Mouse (Mus musculus) CH12F3 (cell line): ENCODE results near the gene Ina.

Experiments used
- in situ Hi-C: fragments of 300-500 bp; cut with MboI; formaldehyde crosslinking; loops from 2 replicates; pipeline ENCODE4 v1.14.3; 2020; ENCODE audit warnings: low sequenced_read_pairs

Ina gene

DNA sequence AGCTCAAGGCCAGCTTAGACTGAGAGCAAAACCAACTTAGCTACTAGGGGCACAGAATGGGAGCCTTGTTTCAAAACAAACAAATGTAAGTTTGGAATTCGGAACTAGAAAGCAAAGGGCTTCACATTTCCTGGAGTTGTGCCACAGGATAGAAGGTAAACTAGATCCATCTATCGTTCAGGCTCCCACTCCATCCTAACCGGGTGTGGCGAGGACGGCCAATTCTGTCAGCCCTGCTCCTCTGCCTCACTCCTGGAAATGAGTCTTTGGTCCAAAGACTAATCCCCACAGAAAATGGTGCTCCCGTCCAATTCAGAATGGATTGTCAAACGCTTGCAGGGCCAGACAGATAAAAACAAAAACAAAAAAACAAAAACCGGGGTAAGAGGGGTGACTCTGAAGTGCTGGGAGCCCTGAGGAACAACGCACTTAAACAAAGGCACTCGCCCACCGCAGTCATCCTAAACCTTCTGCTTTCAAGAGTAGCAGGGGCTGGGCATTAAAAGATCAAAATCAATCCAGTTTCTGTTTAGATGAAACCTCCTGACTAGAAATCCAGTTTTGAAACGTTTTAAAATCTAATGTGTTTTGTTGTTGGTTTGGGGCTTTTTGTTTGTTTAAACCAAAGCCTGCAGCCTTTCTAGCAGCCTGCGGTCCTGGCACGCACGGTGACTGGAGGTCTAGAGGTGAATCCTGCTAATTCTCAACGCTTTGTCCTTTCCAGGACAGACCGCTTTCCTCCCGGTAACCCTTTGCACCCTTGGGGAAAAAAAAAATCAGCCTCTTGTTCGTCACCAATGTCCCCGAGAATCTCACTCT is 949 bp upstream of the Ina start:
- in situ Hi-C loops: no loop called here

DNA sequence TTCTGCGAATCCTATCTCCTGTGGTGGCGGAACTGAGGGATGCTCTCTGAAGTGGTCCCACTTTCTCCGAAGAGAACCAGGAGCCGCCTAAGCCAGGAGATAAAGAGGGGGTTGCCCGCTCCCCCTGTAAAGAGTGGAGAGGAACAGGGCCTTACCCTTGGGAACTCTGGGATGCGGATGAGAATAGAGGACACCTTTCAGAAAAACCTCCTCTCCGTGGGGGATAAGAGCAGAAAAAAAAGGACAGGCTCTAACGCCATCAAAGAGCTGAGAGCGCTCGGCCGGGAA is 395 bp upstream of the Ina start:
- in situ Hi-C loops: no loop called here

DNA sequence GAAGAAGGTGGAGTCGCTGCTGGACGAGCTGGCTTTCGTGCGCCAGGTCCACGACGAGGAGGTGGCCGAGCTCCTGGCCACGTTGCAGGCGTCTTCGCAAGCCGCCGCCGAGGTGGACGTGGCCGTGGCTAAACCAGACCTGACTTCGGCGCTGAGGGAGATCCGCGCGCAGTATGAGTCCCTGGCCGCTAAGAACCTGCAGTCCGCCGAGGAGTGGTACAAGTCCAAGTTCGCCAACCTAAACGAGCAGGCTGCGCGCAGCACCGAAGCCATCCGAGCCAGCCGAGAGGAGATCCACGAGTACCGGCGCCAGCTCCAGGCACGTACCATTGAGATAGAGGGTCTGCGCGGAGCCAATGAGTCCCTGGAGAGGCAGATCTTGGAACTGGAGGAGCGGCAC is 898 bp downstream of the Ina start:
- in situ Hi-C loops: no loop called here

DNA sequence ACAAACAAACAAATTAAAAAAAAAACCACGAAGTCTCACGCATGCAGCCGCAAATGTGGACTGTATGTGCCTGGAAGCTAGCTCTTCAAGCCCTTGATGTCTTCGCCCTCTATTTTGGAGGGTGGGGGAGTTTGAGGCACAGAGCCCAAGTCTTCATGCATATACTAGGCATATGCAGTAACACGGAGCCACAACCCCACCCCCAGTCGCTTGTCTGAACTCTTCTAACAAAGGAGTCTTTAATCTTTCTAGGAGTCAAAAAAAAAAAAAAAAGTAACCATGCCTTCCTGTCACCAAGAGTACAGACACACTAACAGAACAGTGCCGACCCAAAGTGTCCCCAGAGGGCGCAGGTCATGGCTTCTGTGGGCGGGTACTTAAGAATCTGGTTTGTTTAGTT is 1.5 kb downstream of the Ina start:
- in situ Hi-C loops: no loop called here

DNA sequence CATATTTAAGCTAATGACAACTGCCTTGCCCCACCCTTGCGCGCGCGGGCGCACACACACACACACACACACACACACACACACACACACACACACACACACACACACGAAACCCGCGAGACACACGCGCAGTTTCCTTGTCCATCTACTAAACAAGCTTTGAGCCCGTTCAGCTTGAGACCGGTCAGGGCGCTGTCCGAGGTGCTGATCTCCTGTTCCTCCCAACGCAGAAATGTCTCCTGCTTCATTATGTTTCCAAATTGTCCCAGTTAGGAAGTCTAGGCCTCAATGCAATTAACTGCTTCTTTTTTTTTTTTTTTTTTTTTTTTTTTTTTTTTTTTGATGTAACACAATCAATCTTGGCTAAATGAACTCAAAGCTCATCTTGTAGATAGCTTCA is 2.0 kb downstream of the Ina start:
- in situ Hi-C loops: no loop called here

DNA sequence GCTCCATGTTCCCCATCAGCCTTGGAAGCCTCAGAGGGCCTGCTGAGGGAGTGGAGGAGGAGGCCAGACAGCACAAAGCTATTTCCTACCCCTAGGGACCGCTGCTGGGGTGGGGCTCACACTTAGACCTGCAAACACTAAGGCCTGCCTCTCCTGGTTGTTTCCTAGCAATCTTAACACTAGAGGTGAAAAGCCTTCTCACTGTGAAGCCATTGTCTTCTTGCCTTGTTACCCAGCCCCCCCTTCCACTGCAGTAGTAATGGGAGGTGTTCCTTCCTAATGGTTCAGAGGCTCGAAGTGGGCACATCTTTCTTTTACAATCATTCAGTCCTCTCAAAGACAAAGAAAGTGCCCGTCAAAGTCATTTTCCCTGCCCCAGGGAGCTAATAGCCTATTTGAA is 3.3 kb downstream of the Ina start:
- in situ Hi-C loops: no loop called here

DNA sequence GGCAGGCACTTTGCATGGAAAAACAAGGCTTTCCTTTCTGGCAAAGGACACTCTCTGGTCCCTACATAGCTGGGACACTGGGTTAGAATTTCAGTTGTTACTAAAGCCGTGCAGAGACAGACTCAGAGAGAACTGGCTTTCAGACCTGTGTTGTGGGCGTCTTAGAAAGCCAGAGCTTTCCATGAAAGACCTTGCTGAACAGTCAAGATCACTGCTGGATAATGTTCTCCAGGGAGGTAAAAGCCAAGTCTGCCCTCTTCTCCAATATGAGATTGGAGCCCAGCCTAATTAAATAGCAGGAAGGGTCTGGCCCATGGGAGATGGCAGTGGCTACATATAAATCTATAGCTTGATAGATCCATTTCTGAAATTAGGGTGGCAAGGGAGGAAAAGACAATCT is 3.8 kb downstream of the Ina start:
- in situ Hi-C loops: no loop called here

DNA sequence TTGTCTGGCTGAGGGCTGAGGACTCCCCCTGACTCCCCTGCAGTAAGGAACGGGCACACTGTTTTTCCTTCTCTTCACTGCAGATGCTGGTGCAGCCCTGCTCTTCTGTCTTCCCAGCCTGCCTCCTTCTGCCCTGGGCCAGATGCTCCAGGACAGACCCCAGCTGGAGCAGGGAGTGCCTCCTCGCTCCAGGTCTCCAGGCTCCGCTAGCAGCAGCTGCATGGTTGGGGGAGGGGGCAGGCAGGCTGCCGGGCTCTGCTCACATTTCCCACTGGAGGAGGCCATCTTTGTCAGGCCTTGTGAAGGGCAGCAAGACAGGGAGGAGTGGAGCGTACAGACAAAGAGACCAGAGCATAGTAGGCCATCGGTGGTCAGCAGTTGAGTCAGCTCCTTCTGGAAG is 4.8 kb downstream of the Ina start:
- in situ Hi-C loops: no loop called here

DNA sequence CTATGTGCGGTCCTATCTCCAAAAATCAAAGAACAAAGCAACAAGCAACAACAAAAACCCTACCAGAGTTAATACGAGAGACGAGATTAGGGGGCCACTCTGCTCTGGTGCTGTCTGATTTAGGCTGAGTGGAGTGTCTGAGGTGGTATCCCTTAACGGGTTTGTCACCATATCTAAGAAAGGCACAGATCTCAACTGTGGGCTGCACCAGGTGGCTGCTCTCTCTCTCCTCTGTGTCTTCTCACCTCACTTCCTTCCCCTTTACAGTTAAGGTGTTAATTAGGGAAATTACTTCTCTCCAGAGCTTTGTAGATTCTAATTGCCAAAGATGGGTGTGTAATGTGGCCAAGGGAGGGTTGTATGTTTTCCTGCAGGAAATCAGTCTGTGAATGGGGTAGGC is 8.2 kb downstream of the Ina start:
- in situ Hi-C loops: no loop called here

DNA sequence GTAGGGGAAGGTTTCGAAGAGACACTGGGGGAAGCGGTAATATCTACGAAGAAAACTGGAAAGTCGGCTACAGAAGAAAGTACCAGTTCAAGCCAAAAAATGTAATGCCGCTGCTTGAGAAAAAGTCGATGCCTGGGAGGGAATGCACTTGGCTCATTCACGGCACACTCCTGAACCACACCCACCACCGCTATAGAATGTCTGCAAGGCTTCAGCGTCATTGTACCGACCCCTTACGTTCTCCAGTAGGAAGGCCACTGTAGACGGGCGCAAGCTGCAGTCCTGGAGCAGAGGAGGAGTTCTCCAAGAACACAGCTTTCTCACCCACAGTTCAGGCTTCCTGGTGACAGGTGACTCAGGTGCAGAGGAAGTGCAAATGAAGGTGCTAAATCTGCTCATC is 9.0 kb downstream of the Ina start:
- in situ Hi-C loops: no loop called here

DNA sequence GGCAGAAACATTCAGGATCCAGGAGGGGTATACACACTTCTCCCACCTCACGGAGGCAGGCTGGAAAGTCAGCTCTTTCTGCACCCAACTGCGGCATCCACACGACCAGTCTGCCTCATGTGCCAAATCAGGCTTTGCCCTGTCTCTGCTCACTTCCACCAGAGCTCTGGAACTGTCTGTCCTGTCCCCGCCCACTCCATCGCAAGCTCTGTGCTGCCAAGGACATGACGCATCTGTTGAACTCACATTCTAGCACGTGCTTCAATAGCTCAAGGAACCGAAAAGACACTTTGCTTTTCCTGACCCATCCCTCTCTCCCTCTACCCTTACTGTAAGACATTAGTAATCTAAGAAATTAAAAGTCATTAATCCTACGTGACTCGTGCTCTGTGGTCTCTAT is 10.5 kb downstream of the Ina start:
- in situ Hi-C loops: no loop called here

DNA sequence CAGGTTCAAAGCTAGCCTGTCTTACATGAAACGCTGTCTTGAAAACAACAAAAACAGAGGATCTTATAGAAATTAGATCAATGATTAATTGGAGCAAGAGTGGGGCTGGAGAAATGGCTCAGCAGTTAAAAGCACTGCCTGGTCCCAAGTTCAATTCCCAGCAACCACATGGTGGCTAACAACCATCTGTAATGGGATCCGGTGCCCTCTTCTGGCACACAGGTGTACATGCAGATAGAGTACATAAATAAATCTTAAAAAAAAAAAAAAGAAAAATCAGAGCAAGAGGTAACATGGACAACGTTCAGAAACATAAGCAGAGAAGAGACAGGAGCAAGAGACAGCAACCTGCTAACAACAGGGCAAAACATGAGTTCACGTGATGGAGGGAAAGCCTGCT is 12.0 kb downstream of the Ina start:
- in situ Hi-C loops: no loop called here

DNA sequence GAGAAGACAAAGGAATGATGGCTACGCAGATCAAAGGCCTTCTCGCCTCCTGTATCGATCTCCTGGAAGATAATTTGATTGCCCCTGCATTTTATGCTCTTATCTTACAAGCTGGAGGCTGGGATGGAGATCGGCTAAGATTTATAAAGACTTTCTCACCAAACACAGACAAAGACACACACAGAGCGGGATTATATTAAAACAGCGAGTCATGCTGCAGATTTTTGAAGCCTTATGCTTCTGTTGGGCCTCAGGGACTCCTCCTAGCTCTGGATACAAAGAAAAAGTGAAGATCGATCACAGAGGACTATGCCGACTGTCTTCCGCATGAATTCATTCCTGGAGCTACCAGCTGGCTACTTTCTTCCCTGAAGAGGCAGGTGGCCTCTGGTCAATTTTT is 15.3 kb downstream of the Ina start:
- in situ Hi-C loops: no loop called here

DNA sequence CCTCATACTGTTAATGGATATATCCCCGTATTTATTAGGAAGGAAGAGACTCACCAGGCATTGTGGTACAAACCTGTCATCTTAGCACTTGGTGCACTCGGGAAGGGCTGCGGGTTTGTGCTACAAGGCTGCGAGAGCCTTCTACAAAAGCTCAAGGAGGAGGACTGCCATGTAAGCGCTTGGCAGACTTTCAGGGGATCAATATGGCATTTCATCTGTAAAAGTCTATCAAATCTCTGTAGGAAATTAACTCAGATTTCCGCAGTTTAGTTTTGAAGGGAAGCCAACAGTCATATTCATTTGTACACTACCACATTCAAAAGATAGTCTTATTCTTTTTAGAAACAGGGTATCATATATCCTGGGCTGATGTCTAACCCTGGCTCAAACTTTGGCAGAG is 17.3 kb downstream of the Ina start:
- in situ Hi-C loops: no loop called here

DNA sequence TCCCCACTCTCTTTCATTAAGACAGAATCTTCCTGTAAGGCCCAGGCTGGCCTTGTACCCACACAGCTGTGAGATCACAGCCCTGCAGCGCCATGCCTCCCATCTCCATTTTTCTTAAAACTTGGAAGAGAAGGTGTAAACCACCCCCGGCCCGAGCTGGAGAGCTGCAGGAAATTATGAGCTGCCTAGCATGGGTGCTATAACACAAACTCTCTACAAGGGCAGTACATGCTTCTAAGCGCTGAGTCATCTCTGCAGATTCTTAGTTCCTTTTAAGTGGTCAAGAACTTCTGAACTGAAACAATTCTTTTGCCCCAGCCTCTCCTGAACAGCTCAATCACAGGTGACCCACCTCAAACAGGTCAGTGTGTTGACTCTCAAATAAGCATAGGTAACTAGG is 20.4 kb downstream of the Ina start:
- in situ Hi-C loops: no loop called here

DNA sequence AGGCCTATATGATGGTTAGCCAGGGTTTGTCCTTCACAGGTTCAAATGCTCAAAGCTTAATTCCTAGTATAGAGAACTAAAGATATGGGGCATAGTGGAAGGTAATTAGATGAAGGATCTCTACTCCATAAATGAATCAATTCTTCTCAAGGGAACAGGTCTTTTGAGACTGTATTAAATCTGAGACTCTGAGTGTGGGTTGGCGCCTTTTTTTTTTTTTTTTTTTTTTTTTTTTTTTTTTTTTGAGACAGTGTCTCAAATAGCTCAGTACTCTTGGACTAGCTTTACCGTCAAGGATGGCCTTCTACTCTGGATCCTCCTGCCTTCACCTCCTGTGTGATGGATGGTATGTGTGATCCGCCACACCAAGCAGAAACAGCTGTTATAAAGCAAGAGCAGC is 22.1 kb downstream of the Ina start:
- in situ Hi-C loops: no loop called here

DNA sequence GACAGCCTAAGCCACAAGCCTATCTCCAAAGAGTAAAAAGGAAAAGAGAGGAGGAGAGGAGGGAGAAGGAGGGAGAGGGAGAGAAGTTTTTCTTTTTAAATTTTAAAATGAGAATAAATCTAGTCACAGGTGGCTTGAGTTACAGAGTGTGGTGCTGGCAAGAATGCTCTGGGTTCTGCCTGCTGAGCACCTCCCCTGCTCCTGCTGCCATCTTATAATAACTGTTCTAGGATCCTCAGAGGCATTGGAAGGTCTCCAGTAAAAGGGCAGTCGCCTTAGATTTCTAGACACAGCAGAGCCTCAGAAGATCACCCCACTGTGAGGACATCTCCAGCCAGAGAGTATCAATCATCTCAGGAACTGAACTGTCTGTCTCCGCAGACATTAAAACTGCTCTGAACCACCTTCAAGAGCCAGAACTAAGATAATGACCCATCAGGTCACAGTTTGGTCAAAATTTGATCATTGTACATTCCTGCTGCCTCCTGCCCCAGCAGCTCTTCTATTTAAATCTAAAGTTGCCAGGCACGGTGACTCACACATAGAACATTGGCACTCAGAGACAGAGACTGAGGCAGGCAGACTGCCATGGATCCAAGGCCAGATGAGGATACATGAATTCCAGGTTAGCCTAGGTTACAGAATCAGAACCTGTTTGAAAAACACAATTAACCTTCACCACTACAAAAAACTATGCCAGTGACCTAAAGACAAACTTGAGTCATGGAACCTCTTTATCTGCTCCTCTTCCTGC is 26.4 kb downstream of the Ina start:
- in situ Hi-C loops: no loop called here

DNA sequence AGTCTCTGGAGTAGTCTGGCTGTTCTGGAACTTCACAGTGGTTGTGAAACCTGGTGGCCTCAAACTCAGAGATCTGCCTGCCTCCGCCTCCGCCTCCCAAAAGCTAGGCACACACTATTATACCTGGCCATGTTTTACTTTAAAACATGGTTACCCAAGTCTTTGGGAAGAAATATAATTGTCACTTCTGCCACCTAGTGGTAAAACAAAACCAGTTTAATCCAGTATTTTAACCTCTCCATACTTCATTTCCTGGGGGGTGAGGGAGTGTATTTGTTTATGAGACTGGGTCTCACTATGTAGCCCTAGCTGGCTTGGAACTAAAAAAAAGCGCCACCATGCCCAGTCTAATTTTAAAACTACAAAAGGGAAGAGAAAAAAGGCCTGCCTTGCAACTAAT is 29.1 kb downstream of the Ina start:
- in situ Hi-C loops: no loop called here

DNA sequence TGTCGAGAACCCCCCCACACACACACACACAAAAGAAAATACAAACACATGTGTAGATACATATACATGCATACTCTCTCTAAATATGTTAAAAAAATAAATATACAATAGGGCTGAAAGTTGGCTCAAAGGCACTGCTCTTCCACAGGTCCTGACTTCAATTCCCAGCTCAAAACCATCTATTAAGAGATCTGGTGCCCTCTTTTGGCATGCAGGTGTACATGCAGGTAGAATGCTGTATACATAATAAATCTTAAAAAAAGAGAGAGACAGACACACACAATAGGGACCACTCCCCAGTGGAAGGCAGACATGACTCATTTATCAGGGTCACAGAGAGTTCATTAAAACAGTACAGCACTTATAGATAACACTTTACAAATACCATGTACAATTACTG is 31.8 kb downstream of the Ina start:
- in situ Hi-C loops: no loop called here

DNA sequence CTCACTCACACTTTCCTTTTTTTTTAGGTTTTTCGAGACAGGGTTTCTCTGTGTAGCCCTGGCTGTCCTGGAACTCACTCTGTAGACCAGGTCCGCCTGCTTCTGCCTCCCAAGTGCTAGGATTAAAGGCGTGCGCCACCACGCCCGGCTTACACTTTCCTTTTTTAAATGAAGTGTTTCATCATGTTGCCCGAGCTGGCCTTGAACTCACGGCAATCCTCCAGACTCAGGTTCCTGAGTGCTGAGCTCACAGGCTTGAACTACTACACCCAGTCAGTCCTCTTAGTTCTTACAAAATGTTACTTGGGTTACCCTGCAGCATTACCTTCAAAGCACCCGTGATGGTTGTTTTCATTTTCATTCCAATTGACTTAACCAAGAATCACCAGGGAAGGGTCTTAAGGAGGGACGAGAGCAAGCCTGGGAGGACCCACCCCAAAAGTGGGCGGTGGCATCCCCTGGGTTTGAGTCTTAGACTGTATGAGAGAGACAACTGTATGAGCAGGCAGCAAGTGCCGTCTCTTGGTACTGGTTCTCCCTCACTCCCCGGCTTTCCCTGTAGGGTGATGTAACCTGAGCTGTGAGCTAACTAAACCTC is 32.8 kb downstream of the Ina start:
- in situ Hi-C loops: no loop called here

DNA sequence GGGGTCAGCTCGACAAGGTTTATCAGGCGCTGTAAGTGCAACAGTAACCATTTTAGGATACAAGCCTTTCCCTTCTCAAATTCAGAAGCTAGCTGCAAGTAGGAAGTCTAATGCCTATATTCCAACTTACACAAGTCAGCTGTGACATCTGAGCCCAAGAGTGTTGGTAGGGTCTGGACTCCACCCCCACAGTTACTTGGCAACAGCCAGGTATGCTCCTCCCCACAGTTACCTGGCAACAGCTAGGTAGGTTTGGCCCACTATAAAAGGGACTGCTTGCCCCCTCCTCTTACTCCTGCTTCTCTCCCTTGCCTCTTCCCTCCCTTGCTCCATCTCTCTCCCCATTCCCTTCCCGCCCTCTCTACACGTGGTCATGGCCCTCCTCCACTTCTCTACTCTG is 34.6 kb downstream of the Ina start:
- in situ Hi-C loops: no loop called here

DNA sequence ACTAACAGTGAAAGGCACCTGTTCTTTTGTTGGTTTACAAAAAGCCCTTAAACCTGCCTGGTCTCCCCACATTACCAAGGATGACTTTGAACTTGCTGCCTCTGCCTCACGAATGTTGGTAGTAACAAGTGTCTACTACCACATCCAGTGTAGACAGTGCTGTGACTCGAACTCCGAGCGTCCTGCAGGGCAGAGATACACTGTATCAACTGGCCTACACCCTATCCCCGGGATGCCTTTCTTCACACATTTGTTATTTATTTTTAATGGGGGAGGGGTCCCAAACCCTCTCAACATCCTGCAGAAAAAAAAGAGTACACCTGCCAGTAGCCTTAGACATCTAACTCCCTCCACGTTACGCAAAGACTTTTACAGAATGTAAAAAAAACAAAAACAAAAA is 35.3 kb downstream of the Ina start:
- in situ Hi-C loops: no loop called here
